Comparison of ENCODE assay signal across 18 mouse cellular contexts in the genomic region with DNA sequence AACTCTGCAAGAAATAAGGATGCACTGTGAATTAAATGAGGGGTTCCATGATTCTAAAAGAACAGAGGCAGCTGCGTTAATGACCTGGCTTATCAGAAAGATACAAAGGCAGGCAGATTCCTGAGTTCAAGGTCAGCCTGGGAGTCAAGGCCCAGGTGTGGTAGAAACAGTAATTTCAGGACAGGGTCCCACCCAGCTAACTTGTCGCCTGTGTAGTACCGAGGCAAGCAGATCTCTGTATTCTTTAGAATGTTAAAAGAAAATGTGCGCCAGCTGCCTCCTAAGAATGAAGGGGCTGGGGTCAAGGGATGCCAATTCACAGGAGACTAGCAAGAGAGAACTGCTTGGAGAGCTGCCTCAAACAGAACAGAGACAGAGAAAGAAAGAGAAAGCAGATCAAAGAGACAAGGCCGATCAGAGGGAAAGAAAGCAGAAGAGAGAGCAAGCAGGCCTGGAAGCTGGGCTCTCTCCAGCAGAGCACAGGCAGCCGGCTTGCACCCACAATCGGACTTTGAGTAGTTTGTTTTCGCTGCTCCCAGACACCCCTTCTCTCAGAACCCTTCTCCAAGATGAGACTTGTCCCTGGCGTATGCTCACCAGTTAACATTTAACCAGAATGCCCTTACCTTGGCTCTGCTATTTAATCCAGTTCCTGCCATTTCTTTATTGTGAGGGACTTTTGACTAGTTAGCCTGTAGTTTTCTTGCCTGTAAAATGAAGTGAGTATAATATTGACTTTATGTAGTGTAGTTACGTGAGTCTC. TPM values are rescaled to one million over a fixed set of nuclear protein-coding genes. Genes with fewer than 3 reads are reported as not detected.
DNase-seq lines count a peak whose midpoint lies in the region; TF ChIP-seq lines count a peak whose summit lies in the region.
"Had no signal": no experiment of that assay in that cellular context is flagged by ENCODE, and none has a peak within 500 bp of the region (broad histone marks: within the 10 kb centered on the region; RNA-seq: fewer than 3 reads in every experiment).

No protein-coding gene starts in this region.

- no peak overlapping the region for H3K9ac ChIP-seq in ES-E14 (ENCODE audit: insufficient read depth, low read depth, low read length, poor library complexity, severe bottlenecking)
- H3K9ac ChIP-seq: forebrain, embryonic 15.5 days had no signal

- in situ Hi-C loops in ES-E14 (cut with MboI; ENCODE audit: low sequenced_read_pairs in 2 of 2, unreplicated experiment in 2 of 2): no loop called here

- 74% methylated on average over 10 of the region's 10 CpGs for WGBS in heart, embryonic 10.5 days

- DNase-seq in layer of hippocampus, adult 2 months (ENCODE audit: low spot score in 2 of 2): no peak
- DNase-seq in layer of hippocampus, adult 11-12 months (ENCODE audit: low spot score): no peak
- DNase-seq in ES-E14 (ENCODE audit: low read depth, low spot score): peak; percentile 33
- DNase-seq in kidney, adult 8-10 months: peak; percentile 23 to 53
- DNase-seq in kidney, postnatal 25 days: peak; percentile 18 to 39
- no peak for DNase-seq in adrenal gland, postnatal 36 days
- no peak for DNase-seq in B cell, adult 2 months
- no peak for DNase-seq in heart, embryonic 10.5 days (ENCODE audit: low spot score)
- DNase-seq: adrenal gland, adult 8-10 months; cerebellum, adult 11-12 months; cerebellum, postnatal 14 days; embryo, embryonic 11 days; gastrocnemius, postnatal 36 days; lung, adult 2 months had no signal

- H3K9me3 ChIP-seq in ES-E14 (ENCODE audit: control insufficient read depth, insufficient read depth, low read depth, low read length): no peaks in the 10 kb centered on the region
- H3K9me3 ChIP-seq in heart, embryonic 10.5 days: no peaks in the 10 kb centered on the region
- H3K9me3 ChIP-seq: forebrain, embryonic 15.5 days; limb, embryonic 10.5 days; megakaryocyte, embryonic 14.5 days had no signal

- 0 out of 4 replicates have a peak, but pooled peaks cover 0 to 2% of the 10 kb centered on the region in 2 experiments for H3K4me1 ChIP-seq in ES-E14 (ENCODE audit: control insufficient read depth in 2 of 2, insufficient read depth in 2 of 2, low read length in 2 of 2, poor library complexity in 1 of 2)
- no peaks in the 10 kb centered on the region for H3K4me1 ChIP-seq in heart, embryonic 10.5 days
- H3K4me1 ChIP-seq: forebrain, embryonic 15.5 days; limb, embryonic 10.5 days had no signal

- peak overlapping the region; percentile 39; the same call in 1 of the 2 replicates for H3K27ac ChIP-seq in layer of hippocampus, adult 2 months
- peak overlapping the region; percentile 5; the same call in 1 of the 2 replicates for H3K27ac ChIP-seq in ES-E14 (ENCODE audit: insufficient read depth, low read depth, low read length, poor library complexity, severe bottlenecking)
- no peak overlapping the region for H3K27ac ChIP-seq in heart, embryonic 10.5 days
- H3K27ac ChIP-seq: forebrain, embryonic 15.5 days; limb, embryonic 10.5 days had no signal

- no peak for TF ChIP-seq CTCF in layer of hippocampus, adult 2 months (conservative IDR thresholded peaks at IDR 0.05)

- no peaks in the 10 kb centered on the region for H3K36me3 ChIP-seq in ES-E14 (ENCODE audit: control insufficient read depth, insufficient read depth, low read length, poor library complexity, severe bottlenecking)
- H3K36me3 ChIP-seq in heart, embryonic 10.5 days: no peaks in the 10 kb centered on the region
- H3K36me3 ChIP-seq: forebrain, embryonic 15.5 days; limb, embryonic 10.5 days had no signal

- no peaks in the 10 kb centered on the region for H3K27me3 ChIP-seq in heart, embryonic 10.5 days (ENCODE audit: insufficient read depth, poor library complexity, severe bottlenecking)
- H3K27me3 ChIP-seq: CH12.LX; forebrain, embryonic 15.5 days had no signal

- no peak overlapping the region for H3K4me3 ChIP-seq in layer of hippocampus, adult 2 months
- no peak overlapping the region for H3K4me3 ChIP-seq in ES-E14 (ENCODE audit: insufficient read depth in 1 of 2, low read depth in 1 of 2, low read length in 2 of 2, poor library complexity in 1 of 2, severe bottlenecking in 1 of 2)
- H3K4me3 ChIP-seq in heart, embryonic 10.5 days: no peak overlapping the region
- H3K4me3 ChIP-seq: forebrain, embryonic 15.5 days; limb, embryonic 10.5 days; megakaryocyte, embryonic 14.5 days had no signal

TF ChIP-seq in ES-E14, 5 proteins besides CTCF, POLR2A, EP300 and RAD21:
- TF ChIP-seq MAFK (IDR thresholded peaks at IDR 0.05; ENCODE audit: insufficient read depth, low read depth, low read length): no peak
- TF ChIP-seq CHD2 (IDR thresholded peaks at IDR 0.05; ENCODE audit: low read depth, low read length): no peak
- no peak for TF ChIP-seq HCFC1 (IDR thresholded peaks at IDR 0.05; ENCODE audit: borderline replicate concordance, insufficient read depth, low read length)
- no peak for TF ChIP-seq ZC3H11A (IDR thresholded peaks at IDR 0.05; ENCODE audit: borderline replicate concordance, low read depth, low read length)
- no peak for TF ChIP-seq ZNF384 (IDR thresholded peaks at IDR 0.05; ENCODE audit: low read depth, low read length)

RNA-seq across cellular contexts. Expression of a gene that starts 59.4 kb away (rescaled TPM):
- 10 to 100 TPM; 53.5 to 65.1 TPM for total RNA-seq in layer of hippocampus, adult 2 months (2021)
- 5.3 and 7.8 TPM in 2 replicates for total RNA-seq in ES-E14 (2012; rRNA removed)
- total RNA-seq in adrenal gland, postnatal 36 days (2021): 10 to 100 TPM; 43.6 to 48.6 TPM
- 12.5 and 13.2 TPM in 2 replicates for polyA plus RNA-seq in heart, embryonic 10.5 days (2016; fragmentation: Nextera tagmentation; extraction: Ambion mirVana)

Comparison
In these comparisons a context has a peak if more than half of its experiments do, and no peak if none do; other contexts are left out.
1. DNase-seq: peak in ES-E14 (single experiment), kidney, adult 8-10 months (2 of 2) and kidney, postnatal 25 days (2 of 2); none in layer of hippocampus, adult 2 months (0 of 2), layer of hippocampus, adult 11-12 months (single experiment), adrenal gland, postnatal 36 days (0 of 2), B cell, adult 2 months (0 of 2) and heart, embryonic 10.5 days (single experiment).